Mouse (Mus musculus) kidney, adult 10 weeks (tissue): Measurements from ENCODE around the gene Ear1. TPM values are rescaled to one million over a fixed set of nuclear protein-coding genes. Genes with fewer than 3 reads are reported as not detected.

Experiments
- polyA plus RNA-seq: library from polyadenylated mRNA; stranded (reverse); fragments of 350-450 nt; fragmentation: Illumina TruSeq; extraction: RNeasy Lipid Tissue Mini Kit (QIAGEN cat#74804); gene quantifications from one replicate; pipeline ENCODE4 v1.2.3, GENCODE M21; 2014; ENCODE audit warnings: low read depth, low replicate concordance

Ear1 gene
- not detected for polyA plus RNA-seq

GRCm38 (mm10) chr14:43875417-43875816 lies at the start of gene Ear1:
TSS of gene Ear1 (minus strand) at chr14:43875517.

GRCm38 (mm10) chr14:43924688-43925403 lies 49.5 kb upstream of the Ear1 start, which contains the start of gene Gm8113:
TSS of gene Gm8113 (plus strand) at chr14:43925390.

GRCm38 (mm10) chr14:43923459-43923858 lies 48.1 kb upstream of the Ear1 start, which contains the start of gene Ear10:
TSS of gene Ear10 (minus strand) at chr14:43923559.

GRCm38 (mm10) chr14:43784645-43785044 lies 90.7 kb downstream of the Ear1 start, which contains the start of gene Gm8180:
TSS of gene Gm8180 (minus strand) at chr14:43784745.

Other genes with a start within 250 kb of the Ear1 start
- not detected for gene Gm8165, start 198.3 kb downstream of the Ear1 start, polyA plus RNA-seq
- gene Gm7324, start 177.7 kb downstream of the Ear1 start, polyA plus RNA-seq, result 2.6 TPM
- gene Gm16506, start 148.0 kb downstream of the Ear1 start, polyA plus RNA-seq, result not detected
- gene Gm6526, start 127.7 kb downstream of the Ear1 start, polyA plus RNA-seq, result not detected
- not detected for gene Gm8180, start 90.8 kb downstream of the Ear1 start, polyA plus RNA-seq
- not detected for gene Ear10, start 48.0 kb upstream of the Ear1 start, polyA plus RNA-seq
- gene Gm8113, start 49.9 kb upstream of the Ear1 start, polyA plus RNA-seq, result 0.85 TPM
- gene Ang5, start 81.6 kb upstream of the Ear1 start, polyA plus RNA-seq, result not detected
- not detected for gene Ang6, start 126.8 kb upstream of the Ear1 start, polyA plus RNA-seq
- 1.5 TPM for gene Ear2, start 227.1 kb upstream of the Ear1 start, polyA plus RNA-seq
- not detected for gene Gm3327, start 248.3 kb upstream of the Ear1 start, polyA plus RNA-seq